In the genomic region with DNA sequence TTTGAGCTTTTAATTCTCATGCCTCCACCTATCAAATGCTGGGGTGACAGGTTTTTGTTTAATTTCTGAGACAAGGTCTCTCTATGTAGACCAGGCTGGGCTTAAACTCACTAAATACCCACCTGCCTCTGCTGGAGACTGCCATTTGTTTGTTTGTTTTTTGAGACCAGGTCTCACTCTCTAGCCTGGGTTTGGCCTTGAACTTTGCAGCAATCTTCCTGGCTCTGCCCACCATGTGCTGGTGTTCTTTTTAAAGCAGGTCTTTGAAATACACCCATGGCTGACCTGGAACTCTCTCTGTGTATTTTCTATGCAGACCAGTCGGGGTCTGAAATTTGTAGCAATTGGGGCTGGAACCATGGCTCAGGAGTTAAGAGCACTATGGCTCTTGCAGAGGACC, we compare ENCODE assay signal across 14 mouse cellular contexts.
"Had no signal": no experiment of that assay in that cellular context is flagged by ENCODE, and none has a peak within 500 bp of the region (broad histone marks: within the 10 kb centered on the region; RNA-seq: fewer than 3 reads in every experiment).

No protein-coding gene starts in this region.

- DNase-seq: kidney, adult 18-20 months; kidney, postnatal 14 days; layer of hippocampus, adult 9-11 months; layer of hippocampus, postnatal 36 days; lung, adult 2 months; lung, postnatal 36 days; right cerebral cortex, postnatal 14 days; thymus, adult 2 months; thymus, postnatal 25 days had no signal

- H3K9ac ChIP-seq: intestine, embryonic 15.5 days; limb, embryonic 15.5 days; liver, embryonic 14.5 days; stomach, embryonic 15.5 days had no signal

- H3K27ac ChIP-seq: intestine, embryonic 15.5 days; limb, embryonic 15.5 days; liver, embryonic 14.5 days; stomach, embryonic 15.5 days had no signal

- H3K4me3 ChIP-seq: intestine, embryonic 15.5 days; stomach, embryonic 15.5 days had no signal

- H3K9me3 ChIP-seq: intestine, embryonic 15.5 days; limb, embryonic 15.5 days; stomach, embryonic 15.5 days had no signal

- ATAC-seq: intestine, embryonic 15.5 days; lung, postnatal 0 days had no signal
